Mouse (Mus musculus): Measurements from ENCODE around the gene Gstp3. TPM values are rescaled to one million over a fixed set of nuclear protein-coding genes. Genes with fewer than 3 reads are reported as not detected.
"Not testable (repeated sequence)": the region's sequence is repeated elsewhere in the genome, so short reads cannot be mapped to it uniquely, and the experiment has no call there.

The Gstp3 gene
- total RNA-seq, 2 experiments from 2014 or later, result not detected

GRCm38 (mm10) chr19:4090446-4090845 is 31.1 kb upstream of the Gstp3 start:
- DNase-seq (ENCODE audit: low spot score in 2 of 2), result no peak

GRCm38 (mm10) chr19:4089128-4089527 is 29.8 kb upstream of the Gstp3 start:
- no peak for DNase-seq (ENCODE audit: low spot score in 2 of 2)

GRCm38 (mm10) chr19:4088146-4088545 is 28.8 kb upstream of the Gstp3 start:
- DNase-seq (ENCODE audit: low spot score in 2 of 2), result no peak

- no peak for DNase-seq (ENCODE audit: low spot score in 2 of 2)
Measured at GRCm38 (mm10) chr19:4087090-4087489, 27.7 kb upstream of the Gstp3 start.

GRCm38 (mm10) chr19:4086156-4086555 is 26.8 kb upstream of the Gstp3 start:
- DNase-seq (ENCODE audit: low spot score in 2 of 2), result no peak

GRCm38 (mm10) chr19:4084984-4085383 is 25.6 kb upstream of the Gstp3 start:
- no peak for DNase-seq (ENCODE audit: low spot score in 2 of 2)

GRCm38 (mm10) chr19:4083826-4084225 is 24.5 kb upstream of the Gstp3 start:
- DNase-seq (ENCODE audit: low spot score in 2 of 2), result no peak

- DNase-seq (ENCODE audit: low spot score in 2 of 2), result no peak
Measured at GRCm38 (mm10) chr19:4083316-4083715, 23.9 kb upstream of the Gstp3 start.

- DNase-seq (ENCODE audit: low spot score in 2 of 2), result no peak
Measured at GRCm38 (mm10) chr19:4082219-4082965, 23.0 kb upstream of the Gstp3 start.

GRCm38 (mm10) chr19:4081394-4081793 is 22.0 kb upstream of the Gstp3 start, which contains the start of gene Cabp2:
Cabp2 (plus strand) TSS chr19:4081578.
- DNase-seq (ENCODE audit: low spot score in 2 of 2), result no peak

- no peak for DNase-seq (ENCODE audit: low spot score in 2 of 2)
Measured at GRCm38 (mm10) chr19:4080511-4081009, 21.2 kb upstream of the Gstp3 start.

- DNase-seq (ENCODE audit: low spot score in 2 of 2), result no peak
Measured at GRCm38 (mm10) chr19:4079594-4079993, 20.2 kb upstream of the Gstp3 start.

GRCm38 (mm10) chr19:4075531-4075930 is 16.2 kb upstream of the Gstp3 start:
- DNase-seq (ENCODE audit: low spot score in 2 of 2), result no peak

- no peak for DNase-seq (ENCODE audit: low spot score in 2 of 2)
Measured at GRCm38 (mm10) chr19:4072706-4073424, 13.5 kb upstream of the Gstp3 start.

GRCm38 (mm10) chr19:4071406-4071805 is 12.0 kb upstream of the Gstp3 start:
- no peak for DNase-seq (ENCODE audit: low spot score in 2 of 2)

GRCm38 (mm10) chr19:4070756-4071155 is 11.4 kb upstream of the Gstp3 start:
- no peak for DNase-seq (ENCODE audit: low spot score in 2 of 2)

GRCm38 (mm10) chr19:4070311-4070710 is 10.9 kb upstream of the Gstp3 start:
- no peak for DNase-seq (ENCODE audit: low spot score in 2 of 2)

- DNase-seq (ENCODE audit: low spot score in 2 of 2), result no peak
Measured at GRCm38 (mm10) chr19:4068717-4069410, 9.5 kb upstream of the Gstp3 start.

GRCm38 (mm10) chr19:4068242-4068641 is 8.9 kb upstream of the Gstp3 start:
- DNase-seq (ENCODE audit: low spot score in 2 of 2), result not testable (repeated sequence)

GRCm38 (mm10) chr19:4066877-4067276 is 7.5 kb upstream of the Gstp3 start:
- no peak for DNase-seq (ENCODE audit: low spot score in 2 of 2)

GRCm38 (mm10) chr19:4066280-4066679 is 6.9 kb upstream of the Gstp3 start:
- no peak for DNase-seq (ENCODE audit: low spot score in 2 of 2)

- DNase-seq (ENCODE audit: low spot score in 2 of 2), result not testable (repeated sequence)
Measured at GRCm38 (mm10) chr19:4064501-4064900, 5.1 kb upstream of the Gstp3 start.
